Comparison of ENCODE assay signal across 10 mouse cellular contexts in the genomic region with DNA sequence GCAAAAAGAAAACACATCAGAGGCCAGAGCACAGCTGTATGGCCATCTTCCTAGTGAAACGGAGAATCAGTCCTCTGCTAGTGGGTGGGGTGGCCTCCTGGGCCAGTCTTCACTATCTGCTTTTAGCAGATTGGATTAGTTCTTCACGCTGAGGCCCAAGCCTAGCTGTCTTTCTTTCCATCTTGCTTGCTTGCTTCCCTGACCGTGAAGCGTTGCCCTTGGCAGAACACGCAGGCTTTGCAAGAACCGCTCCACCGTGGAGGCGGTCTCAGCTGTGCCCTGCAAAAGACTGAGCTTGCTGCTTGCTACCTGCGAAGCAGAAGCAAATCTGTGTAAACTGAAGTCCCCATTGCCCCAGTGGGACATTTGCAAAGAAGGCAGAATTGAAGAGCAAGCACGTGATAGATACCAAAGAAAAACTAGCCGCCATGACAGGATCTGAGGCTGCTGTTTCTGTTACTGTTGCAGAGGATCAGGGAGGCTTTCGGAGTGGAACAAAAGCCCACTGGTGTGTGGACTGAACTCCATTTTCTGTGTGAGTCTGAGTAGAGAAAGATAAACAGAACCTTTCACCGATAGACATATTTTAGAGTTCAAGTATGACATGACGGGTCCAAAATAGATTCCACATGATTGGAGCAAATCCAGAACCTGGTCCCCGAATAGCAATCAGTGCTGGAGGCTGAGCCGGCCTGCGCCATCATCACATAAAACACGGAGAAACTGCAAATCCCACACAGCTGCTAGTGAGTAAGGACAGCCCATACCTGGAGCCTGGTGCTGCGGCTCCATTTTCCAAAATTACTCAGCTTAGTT.
DNase-seq lines count a peak whose midpoint lies in the region; ATAC-seq lines count a peak whose summit lies in the region.
"Had no signal": no experiment of that assay in that cellular context is flagged by ENCODE, and none has a peak within 500 bp of the region (broad histone marks: within the 10 kb centered on the region; RNA-seq: fewer than 3 reads in every experiment).

No protein-coding gene starts in this region.

- no peak overlapping the region for H3K4me3 ChIP-seq in hindbrain, embryonic 15.5 days
- H3K4me3 ChIP-seq: neural tube, embryonic 12.5 days had no signal

- H3K9ac ChIP-seq in hindbrain, embryonic 15.5 days = no peak overlapping the region
- H3K9ac ChIP-seq: neural tube, embryonic 12.5 days had no signal

- no peak overlapping the region for H3K4me2 ChIP-seq in hindbrain, embryonic 15.5 days
- H3K4me2 ChIP-seq: neural tube, embryonic 12.5 days had no signal

- H3K4me1 ChIP-seq in hindbrain, embryonic 15.5 days (replicated peaks) = 0 out of 2 replicates have a peak, but pooled peaks cover 4% of the 10 kb centered on the region
- H3K4me1 ChIP-seq: neural tube, embryonic 12.5 days had no signal

- ATAC-seq in hindbrain, embryonic 15.5 days (ENCODE audit: low FRiP score, low read depth) = no peak
- no peak for ATAC-seq in megakaryocyte, adult 5-6 weeks (ENCODE audit: poor library complexity, severe bottlenecking)

- H3K9me3 ChIP-seq in hindbrain, embryonic 15.5 days = no peaks in the 10 kb centered on the region
- H3K9me3 ChIP-seq: neural tube, embryonic 12.5 days had no signal

- 0 out of 2 replicates have a peak overlapping the region, but pooled peaks have one; percentile 17 for H3K27ac ChIP-seq in hindbrain, embryonic 15.5 days (replicated peaks)
- H3K27ac ChIP-seq: neural tube, embryonic 12.5 days had no signal

- H3K36me3 ChIP-seq in hindbrain, embryonic 15.5 days = no peaks in the 10 kb centered on the region
- H3K36me3 ChIP-seq: neural tube, embryonic 12.5 days had no signal

- no peaks in the 10 kb centered on the region for H3K27me3 ChIP-seq in hindbrain, embryonic 15.5 days
- H3K27me3 ChIP-seq: neural tube, embryonic 12.5 days had no signal

- peak; percentile 5 for DNase-seq in kidney, adult 9 months
- DNase-seq in kidney, adult 18-20 months = no peak
- DNase-seq in NIH3T3 (ENCODE audit: low read depth) = peak; percentile 70
- DNase-seq in gastrocnemius, adult 18-20 months (ENCODE audit: low spot score) = peak; percentile 80
- no peak for DNase-seq in spleen, adult 18-20 months
- no peak for DNase-seq in testis, postnatal 14 days (ENCODE audit: low spot score)
- DNase-seq: cerebellum, adult 2 months had no signal

- 72% methylated on average over 19 of the region's 19 CpGs for WGBS in hindbrain, embryonic 15.5 days

Comparison
In these comparisons a context has a peak if more than half of its experiments do, and no peak if none do; other contexts are left out.
1. DNase-seq: peak in kidney, adult 9 months (single experiment), NIH3T3 (single experiment) and gastrocnemius, adult 18-20 months (single experiment); none in kidney, adult 18-20 months (single experiment), spleen, adult 18-20 months (0 of 2) and testis, postnatal 14 days (single experiment).